Comparison of ENCODE assay signal across 16 mouse cellular contexts in genomic region chr19:24692691-24693090, GRCm38 (mm10). TPM values are rescaled to one million over a fixed set of nuclear protein-coding genes. Genes with fewer than 3 reads are reported as not detected.
DNase-seq lines count a peak whose midpoint lies in the region.
"Had no signal": no experiment of that assay in that cellular context is flagged by ENCODE, and none has a peak within 500 bp of the region (broad histone marks: within the 10 kb centered on the region; RNA-seq: fewer than 3 reads in every experiment).

No protein-coding gene starts in this region.

- intact Hi-C loops in heart, postnatal 10 days (cut with DNase I) = no loop called here

- DNase-seq in adrenal gland, postnatal 14 days = peak; percentile 29
- no peak for DNase-seq in adrenal gland, postnatal 25 days
- peak; percentile 93 for DNase-seq in heart, adult 11 months
- no peak for DNase-seq in heart, postnatal 10 days
- DNase-seq: adrenal gland, adult 2 months; adrenal gland, adult 8-10 months; adrenal gland, postnatal 10 days; adrenal gland, postnatal 36 days; B cell, adult 2 months; cerebellum, adult 11 months; cerebellum, adult 11-12 months; cerebellum, adult 18-20 months; cerebellum, adult 2 months; cerebellum, adult 8-10 months had no signal

RNA-seq across cellular contexts. Expression of gene Tmem252, which starts 18.9 kb away (rescaled TPM):
- 0.30 and 0.33 TPM in 2 replicates for total RNA-seq in adrenal gland, postnatal 14 days (2021)
- total RNA-seq in adrenal gland, postnatal 25 days (2021) = 0.12 TPM in 1 of 2 replicates, not detected in the other
- total RNA-seq in heart, postnatal 10 days (2021) = under 1 TPM; 0.07 to 0.12 TPM
- total RNA-seq: CH12.LX, MEL had no signal

Comparison
In these comparisons a context has a peak if more than half of its experiments do, and no peak if none do; other contexts are left out.
1. DNase-seq: peak in adrenal gland, postnatal 14 days (single experiment) and heart, adult 11 months (single experiment); none in adrenal gland, postnatal 25 days (single experiment) and heart, postnatal 10 days (0 of 2).